Mouse (Mus musculus) kidney, adult 8-10 months (tissue): ENCODE measurements at regions not wholly inside any gene's neighbourhood (a gene's known extent, or its start where the extent isn't known, plus 50 kb on each side); places are given as distances from the start of the nearest gene placed in this dataset.

Experiments
- DNase-seq, 2 experiments: peaks; one replicate each; pipeline ENCODE4 v3.0.0; 2022

- no peak for DNase-seq
These were observed 62.1 kb downstream of the P2ry1 start for GRCm38 (mm10) chr3:61064720-61065119.

- no peak for DNase-seq
These were observed 64.5 kb downstream of the P2ry1 start for GRCm38 (mm10) chr3:61067067-61067466.

GRCm38 (mm10) chr3:61068229-61068628 lies 65.6 kb downstream of the P2ry1 start:
- DNase-seq = no peak

- DNase-seq = no peak
These were observed 68.4 kb downstream of the P2ry1 start for GRCm38 (mm10) chr3:61071041-61071440.

GRCm38 (mm10) chr3:61072330-61072729 lies 69.7 kb downstream of the P2ry1 start:
- DNase-seq = no peak

- no peak for DNase-seq
These were observed 70.5 kb downstream of the P2ry1 start for GRCm38 (mm10) chr3:61073103-61073502.

GRCm38 (mm10) chr3:61073806-61074205 lies 71.2 kb downstream of the P2ry1 start:
- DNase-seq = no peak

GRCm38 (mm10) chr3:61075839-61076238 lies 73.2 kb downstream of the P2ry1 start:
- no peak for DNase-seq

GRCm38 (mm10) chr3:61089931-61090330 lies 87.3 kb downstream of the P2ry1 start:
- no peak for DNase-seq

- no peak for DNase-seq
These were observed 89.4 kb downstream of the P2ry1 start for GRCm38 (mm10) chr3:61092031-61092430.

GRCm38 (mm10) chr3:61116364-61116763 lies 113.8 kb downstream of the P2ry1 start:
- no peak for DNase-seq

- no peak for DNase-seq
These were observed 130.5 kb downstream of the P2ry1 start for GRCm38 (mm10) chr3:61133096-61133495.

- DNase-seq = no peak
These were observed 151.5 kb downstream of the P2ry1 start for GRCm38 (mm10) chr3:61154087-61154486.

GRCm38 (mm10) chr3:61159811-61160210 lies 157.2 kb downstream of the P2ry1 start:
- no peak for DNase-seq

- DNase-seq = no peak
These were observed 158.8 kb downstream of the P2ry1 start for GRCm38 (mm10) chr3:61161384-61161783.

GRCm38 (mm10) chr3:61185789-61186188 lies 175.6 kb upstream of the Rap2b start:
- no peak for DNase-seq

GRCm38 (mm10) chr3:61188662-61189061 lies 172.8 kb upstream of the Rap2b start:
- no peak for DNase-seq

GRCm38 (mm10) chr3:61216562-61216961 lies 144.9 kb upstream of the Rap2b start:
- no peak for DNase-seq

- no peak for DNase-seq
These were observed 136.9 kb upstream of the Rap2b start for GRCm38 (mm10) chr3:61224505-61224904.

GRCm38 (mm10) chr3:61225054-61225453 lies 136.4 kb upstream of the Rap2b start:
- no peak for DNase-seq

GRCm38 (mm10) chr3:61241380-61241779 lies 120.1 kb upstream of the Rap2b start:
- DNase-seq = no peak

- peak in 1 of 2 experiments; percentile 13 for DNase-seq
These were observed 117.4 kb upstream of the Rap2b start for GRCm38 (mm10) chr3:61243876-61244527.

GRCm38 (mm10) chr3:61246429-61246828 lies 115.0 kb upstream of the Rap2b start:
- no peak for DNase-seq

- DNase-seq = no peak
These were observed 114.1 kb upstream of the Rap2b start for GRCm38 (mm10) chr3:61247344-61247743.

- DNase-seq = no peak
These were observed 106.2 kb upstream of the Rap2b start for GRCm38 (mm10) chr3:61255232-61255631.
